18 mouse cellular contexts compared by ENCODE assay signal in the genomic region with DNA sequence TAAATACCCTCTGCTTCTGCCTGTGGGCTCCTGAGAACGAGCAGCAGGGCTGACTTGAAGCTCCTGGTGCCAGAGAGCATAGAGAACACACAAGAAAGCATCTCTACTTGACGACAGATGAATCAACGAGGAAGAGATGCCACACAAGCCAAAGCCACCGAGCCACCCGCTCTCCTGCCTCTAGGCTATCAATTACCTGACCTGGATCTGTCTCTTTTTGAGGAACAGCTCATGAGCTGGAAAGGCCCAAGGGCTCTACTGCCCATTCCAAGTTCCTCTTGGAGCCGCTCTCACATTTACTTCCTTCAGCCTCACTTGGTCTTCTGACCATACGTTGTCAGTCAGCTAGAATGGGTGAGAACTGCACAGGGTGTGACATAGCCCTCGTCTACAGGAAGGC.
"Had no signal": no experiment of that assay in that cellular context is flagged by ENCODE, and none has a peak within 500 bp of the region (broad histone marks: within the 10 kb centered on the region; RNA-seq: fewer than 3 reads in every experiment).

No protein-coding gene starts in this region.

- H3K27me3 ChIP-seq: midbrain, embryonic 12.5 days; neural tube, embryonic 13.5 days; neural tube, embryonic 15.5 days; stomach, embryonic 15.5 days had no signal

- ATAC-seq: midbrain, embryonic 16.5 days had no signal

- H3K36me3 ChIP-seq: midbrain, embryonic 10.5 days; midbrain, embryonic 12.5 days; neural tube, embryonic 13.5 days; neural tube, embryonic 15.5 days; stomach, embryonic 15.5 days had no signal

- H3K9me3 ChIP-seq: midbrain, embryonic 10.5 days; midbrain, embryonic 12.5 days; neural tube, embryonic 13.5 days; neural tube, embryonic 15.5 days; stomach, embryonic 15.5 days had no signal

- DNase-seq: lung, adult 18-20 months; lung, embryonic 14.5 days; lung, postnatal 10 days; lung, postnatal 4 days; midbrain, embryonic 14.5 days; right cerebral cortex, adult 18-20 months; right cerebral cortex, postnatal 25 days; right cerebral cortex, postnatal 4 days; thymus, adult 18-20 months; thymus, postnatal 14 days; thymus, postnatal 36 days had no signal

- H3K4me2 ChIP-seq: lung, embryonic 14.5 days; midbrain, embryonic 12.5 days; neural tube, embryonic 13.5 days; neural tube, embryonic 15.5 days; stomach, embryonic 15.5 days had no signal

- H3K4me3 ChIP-seq: midbrain, embryonic 10.5 days; midbrain, embryonic 12.5 days; myocyte; neural tube, embryonic 13.5 days; neural tube, embryonic 15.5 days; stomach, embryonic 15.5 days had no signal

- H3K27ac ChIP-seq: midbrain, embryonic 10.5 days; midbrain, embryonic 12.5 days; neural tube, embryonic 13.5 days; neural tube, embryonic 15.5 days; stomach, embryonic 15.5 days had no signal

- H3K9ac ChIP-seq: lung, embryonic 14.5 days; midbrain, embryonic 12.5 days; neural tube, embryonic 13.5 days; neural tube, embryonic 15.5 days; stomach, embryonic 15.5 days had no signal
